Mouse (Mus musculus) T-helper 17 cell (primary cell): ENCODE measurements around the gene Edem1.

ENCODE experiments used
- in situ Hi-C, 2 experiments: fragments of 300-600 bp; cut with MboI, MseI; formaldehyde crosslinking; loops; 1 replicate in 1 of 2; 2 replicates in 1 of 2; pipeline ENCODE4 v1.15.1; 2025; ENCODE audit warnings: high pct_unique_total_duplicates in 2 of 2

Gene Edem1

DNA sequence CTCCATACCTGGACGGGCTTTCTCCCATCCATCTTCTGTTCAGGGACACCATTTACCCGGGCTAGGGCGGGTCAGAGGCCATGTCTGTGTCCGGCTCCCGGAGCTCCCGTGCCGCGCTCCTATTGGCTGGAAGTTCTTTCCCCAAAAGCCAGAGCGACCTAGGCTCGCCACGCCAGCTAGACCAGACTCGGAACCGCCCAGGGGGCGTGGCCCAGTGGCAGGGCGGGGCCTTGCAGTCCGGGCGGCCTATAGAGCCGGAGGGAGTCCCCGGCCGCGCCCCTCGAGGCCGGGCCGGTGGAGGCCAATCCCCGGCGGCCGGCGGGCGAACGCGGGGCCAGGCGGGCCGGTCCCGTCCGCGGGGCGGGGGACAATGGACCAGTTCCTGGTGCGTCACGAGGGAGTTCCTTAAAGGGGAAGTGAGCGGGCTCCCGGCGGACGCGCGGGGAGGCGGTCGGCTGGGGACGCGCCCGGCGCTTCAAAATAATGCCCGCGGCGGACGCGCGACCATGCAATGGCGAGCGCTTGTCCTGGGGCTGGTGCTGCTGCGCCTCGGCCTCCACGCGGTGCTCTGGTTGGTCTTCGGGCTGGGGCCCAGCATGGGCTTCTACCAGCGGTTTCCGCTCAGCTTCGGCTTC, at the start of gene Edem1:
Gene Edem1 (plus strand): TSS at position 408 of the 635 bp plus-strand sequence.
- in situ Hi-C loops, result no loop called here

DNA sequence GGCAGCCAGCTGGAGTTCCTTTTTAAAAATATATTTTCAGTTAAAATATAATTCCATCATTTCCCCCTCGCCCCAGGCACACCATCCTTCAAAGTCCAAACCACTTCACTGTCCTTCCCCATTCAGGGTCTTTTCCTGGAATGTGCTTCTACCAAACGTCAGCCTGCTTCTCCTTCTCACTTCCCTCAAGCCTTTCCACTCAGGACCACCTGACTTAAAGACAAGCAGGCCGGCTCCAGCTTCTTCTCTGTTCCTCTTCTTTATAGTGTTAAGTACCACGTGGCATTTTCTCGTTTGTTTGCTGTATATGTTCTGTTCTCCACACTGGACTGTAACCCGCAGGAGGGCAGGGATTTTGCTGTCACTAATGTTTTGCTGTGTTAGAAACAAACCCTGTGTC, 46.6 kb upstream of the Edem1 start:
- in situ Hi-C loops, result no loop called here

DNA sequence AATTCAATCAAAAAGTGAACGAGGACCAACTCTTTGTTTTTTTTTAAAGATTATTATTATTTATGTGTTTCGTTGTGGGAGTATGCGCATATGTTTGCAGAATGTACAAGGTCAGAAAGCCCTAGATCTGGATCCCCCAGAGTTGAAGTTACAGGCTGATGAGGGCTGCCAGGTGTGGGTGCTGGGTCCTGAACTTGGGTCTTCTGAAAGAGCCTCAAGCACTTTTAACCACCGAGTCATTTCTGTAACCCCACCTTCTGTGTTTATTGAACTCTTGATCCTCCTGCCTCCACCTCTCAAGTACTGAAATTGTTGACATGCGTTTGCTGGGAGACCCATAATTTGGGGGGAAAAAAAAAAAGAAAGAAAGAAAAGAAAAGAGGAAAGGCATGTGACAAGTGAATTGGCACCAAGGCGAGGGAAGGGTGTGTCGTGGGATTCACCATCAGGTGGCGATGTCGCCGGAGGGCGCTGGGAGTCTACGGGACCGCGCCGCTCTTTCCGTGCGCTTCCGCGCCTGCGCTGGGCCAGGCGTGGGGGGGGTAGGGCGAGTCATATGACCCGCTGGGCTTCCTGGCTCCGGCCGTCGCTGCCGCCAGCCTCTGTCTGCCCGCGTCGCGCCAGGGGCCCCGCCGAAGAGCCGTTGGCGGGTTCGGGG, 45.8 kb upstream of the Edem1 start, which contains the start of gene Arl8b:
Gene Arl8b (plus strand): TSS at position 574 of the 658 bp plus-strand sequence.
- in situ Hi-C loops, result no loop called here

DNA sequence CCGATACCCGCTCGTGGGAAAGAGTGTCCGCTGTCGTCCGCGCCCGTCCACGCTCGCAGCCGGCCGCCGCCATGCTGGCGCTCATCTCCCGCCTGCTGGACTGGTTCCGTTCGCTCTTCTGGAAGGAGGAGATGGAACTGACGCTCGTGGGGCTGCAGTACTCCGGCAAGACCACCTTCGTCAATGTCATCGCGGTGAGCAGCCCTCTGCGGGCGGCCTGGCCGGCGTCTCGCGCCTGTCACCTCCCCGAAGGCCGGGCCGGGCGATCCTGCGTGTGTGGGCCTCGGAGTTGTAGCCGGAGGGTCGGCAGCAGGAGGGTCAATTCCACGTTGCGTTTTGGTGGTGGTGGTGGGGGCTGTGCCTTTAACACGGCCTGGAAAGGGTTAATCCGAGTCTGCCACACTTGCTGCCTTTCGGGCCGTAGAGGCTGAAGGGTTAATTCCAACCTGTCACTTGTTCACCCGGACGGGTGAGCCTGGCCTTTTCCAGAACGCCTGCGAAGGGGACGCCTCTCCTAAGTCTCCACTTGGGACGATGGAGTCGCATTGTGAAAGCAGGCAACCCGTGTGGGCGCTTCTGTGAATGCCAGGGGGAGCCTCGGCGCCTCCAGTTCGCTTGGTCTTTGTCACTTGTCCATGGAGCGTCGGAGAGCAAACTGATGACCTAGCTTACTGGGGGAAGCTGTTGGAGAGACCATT, 45.1 kb upstream of the Edem1 start:
- in situ Hi-C loops, result no loop called here

DNA sequence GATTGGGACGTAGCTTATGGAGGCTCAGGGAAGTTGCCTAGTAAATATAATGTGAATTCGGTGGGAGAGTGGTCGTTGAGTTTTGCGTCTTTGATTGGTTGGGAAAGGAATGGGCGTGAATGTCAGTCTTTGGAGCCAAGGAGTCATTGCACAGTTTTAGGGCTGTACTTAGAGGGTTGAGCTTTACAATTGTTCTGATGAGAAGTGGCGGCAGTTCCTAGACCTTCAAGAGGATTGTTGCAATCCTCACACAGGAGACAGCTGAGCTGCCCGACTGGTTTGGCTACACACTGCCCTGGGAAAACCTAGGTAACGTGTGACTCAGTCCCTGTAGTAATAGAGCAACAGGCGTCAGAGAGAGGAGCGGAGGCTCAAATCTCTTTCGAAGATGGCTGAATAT, 44.4 kb upstream of the Edem1 start:
- in situ Hi-C loops, result no loop called here

DNA sequence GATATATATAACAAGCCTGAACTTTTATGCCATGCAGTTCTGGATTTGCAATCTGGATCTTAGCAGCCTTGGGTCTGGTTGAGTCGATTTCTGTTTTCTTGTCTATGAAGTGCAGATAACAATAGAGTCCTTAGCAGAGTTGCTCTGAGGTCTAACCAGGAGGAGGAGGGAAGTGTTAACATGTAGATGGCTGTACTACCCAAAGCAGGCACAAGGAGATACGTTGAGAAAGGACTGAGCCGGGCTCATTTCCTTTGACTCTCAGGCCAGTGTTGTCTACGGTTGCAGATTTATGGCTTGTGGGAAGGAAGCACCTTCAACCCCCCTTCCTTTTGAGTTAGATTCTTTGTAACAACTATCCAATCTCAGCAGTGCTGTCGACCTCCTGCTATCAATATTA, 43.6 kb upstream of the Edem1 start:
- in situ Hi-C loops, result loop anchor here in 1 of 2 experiments (5.0 kb wide), 1 partner anchor 38 kb away; no protein-coding TSS in a partner anchor

DNA sequence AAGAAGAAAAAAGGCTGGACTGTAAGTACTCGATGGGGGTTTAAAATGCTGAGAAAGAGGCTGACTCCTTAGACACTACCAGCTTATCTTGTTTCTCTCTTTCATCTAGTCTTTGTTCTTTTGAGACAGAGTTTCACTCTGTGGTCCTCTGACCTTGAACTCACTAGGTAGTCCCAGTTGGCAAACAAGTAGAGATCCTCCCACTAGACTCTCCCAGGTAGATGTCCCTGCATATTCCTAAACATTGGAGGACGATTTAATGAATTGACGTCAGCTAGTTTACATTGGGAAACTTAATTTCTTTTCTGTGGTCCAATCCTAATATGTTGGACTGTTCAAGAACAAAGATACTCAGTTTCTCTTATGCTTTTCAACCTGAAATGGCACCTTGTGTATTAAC, 42.9 kb upstream of the Edem1 start:
- in situ Hi-C loops, result loop anchor here in 1 of 2 experiments (5.0 kb wide), 1 partner anchor 37 kb away; no protein-coding TSS in a partner anchor

DNA sequence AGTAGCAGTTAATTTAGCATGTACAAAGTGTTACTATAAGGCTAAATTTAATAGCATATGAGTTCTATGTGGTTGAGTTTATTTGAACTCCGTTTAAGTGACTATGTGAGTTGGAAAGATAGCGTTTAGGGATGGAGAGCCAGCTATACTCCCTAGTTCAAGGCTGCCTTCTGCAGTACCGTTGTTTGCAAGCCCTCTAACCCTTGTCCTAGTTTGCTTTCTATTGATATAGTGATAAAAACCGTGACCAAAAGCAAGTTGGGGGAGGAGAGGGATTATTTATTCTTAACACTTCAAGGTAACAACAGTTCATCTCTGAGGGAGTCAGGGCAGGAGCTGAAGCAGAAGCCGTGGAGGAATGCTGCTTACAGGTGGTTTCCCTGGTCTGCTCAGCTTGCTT, 36.9 kb upstream of the Edem1 start:
- in situ Hi-C loops, result no loop called here

DNA sequence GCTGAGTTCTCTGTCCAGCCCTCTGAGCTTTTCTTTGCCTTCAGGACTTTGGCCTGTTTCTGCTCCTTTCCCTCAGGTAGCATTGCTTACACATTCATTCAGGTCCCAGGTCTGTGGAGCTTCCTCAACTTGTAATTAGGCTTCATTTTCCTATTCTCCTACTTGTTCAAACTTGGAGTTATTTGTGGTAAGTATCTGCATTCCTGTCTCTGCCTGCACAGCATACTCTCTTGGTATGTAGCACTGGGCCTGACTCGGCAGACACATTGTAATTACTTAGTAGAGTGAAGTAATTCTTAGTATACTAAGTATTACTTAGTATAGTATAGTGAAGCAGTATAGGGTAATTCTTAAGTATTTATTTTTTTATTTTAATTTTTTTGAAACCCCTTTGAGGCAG, 32.5 kb upstream of the Edem1 start:
- in situ Hi-C loops, result no loop called here

DNA sequence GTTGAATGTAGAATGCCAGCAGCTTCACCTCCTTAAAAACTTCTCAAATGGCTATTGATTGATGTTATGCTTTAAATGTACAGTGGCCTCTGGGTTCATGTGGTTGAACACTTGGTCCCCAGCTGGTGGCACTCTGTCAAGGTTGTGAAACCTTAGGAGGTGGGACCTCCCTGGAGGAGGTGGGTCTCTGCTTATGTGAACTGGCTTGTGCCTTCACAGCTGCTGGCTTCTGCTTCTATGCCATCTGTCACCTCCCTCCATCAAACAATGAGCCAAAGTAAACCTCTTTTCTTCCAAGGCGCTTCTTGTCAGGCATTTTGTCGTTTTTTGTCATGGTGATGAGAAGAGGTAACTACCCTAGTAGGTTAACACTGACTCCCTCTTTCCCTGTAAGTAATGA, 31.7 kb upstream of the Edem1 start:
- in situ Hi-C loops, result no loop called here

DNA sequence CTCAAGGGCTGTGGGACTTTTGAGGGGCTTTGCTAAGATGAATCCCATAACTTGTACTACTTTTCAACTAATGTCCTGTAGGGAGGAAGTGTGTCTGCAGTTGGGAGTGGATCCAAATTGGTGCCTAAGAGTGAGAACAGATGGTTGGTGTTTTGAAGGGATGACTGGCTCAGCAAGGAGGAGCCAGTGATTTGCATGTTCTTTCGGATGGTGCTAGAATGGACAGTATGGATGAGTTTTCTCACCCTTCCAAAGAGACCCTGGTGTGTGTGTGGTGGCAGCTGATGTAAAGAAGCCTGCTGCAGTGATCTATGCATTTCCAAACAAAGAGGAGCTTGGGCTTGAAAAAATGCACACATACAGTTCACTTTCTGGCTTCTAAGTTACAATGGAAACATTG, 23.2 kb upstream of the Edem1 start:
- in situ Hi-C loops, result loop anchor here (10.0 kb wide), 2 partner anchors 500 to 600 kb away; no protein-coding TSS in a partner anchor

DNA sequence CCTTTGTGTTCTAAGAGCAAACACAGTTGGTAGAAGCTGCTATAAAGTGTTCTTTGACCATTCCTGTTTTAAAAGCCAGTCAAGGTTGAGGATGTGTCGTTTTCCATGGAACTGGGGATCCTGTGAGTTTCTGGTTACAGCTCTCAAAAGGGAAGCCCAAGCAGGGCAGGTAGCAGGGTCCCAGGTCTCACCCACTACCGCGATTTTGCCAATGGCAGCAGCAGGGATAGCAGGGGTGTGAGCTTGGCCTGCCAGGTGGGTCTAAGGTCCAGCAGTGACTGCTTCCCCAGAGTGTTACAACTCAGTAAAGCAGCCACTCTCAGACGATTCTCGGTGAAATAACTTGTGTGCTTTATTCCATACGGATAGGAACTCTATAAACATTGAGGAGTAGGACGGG, 22.6 kb upstream of the Edem1 start:
- in situ Hi-C loops, result loop anchor here (10.0 kb wide), 2 partner anchors 499 to 599 kb away; no protein-coding TSS in a partner anchor

DNA sequence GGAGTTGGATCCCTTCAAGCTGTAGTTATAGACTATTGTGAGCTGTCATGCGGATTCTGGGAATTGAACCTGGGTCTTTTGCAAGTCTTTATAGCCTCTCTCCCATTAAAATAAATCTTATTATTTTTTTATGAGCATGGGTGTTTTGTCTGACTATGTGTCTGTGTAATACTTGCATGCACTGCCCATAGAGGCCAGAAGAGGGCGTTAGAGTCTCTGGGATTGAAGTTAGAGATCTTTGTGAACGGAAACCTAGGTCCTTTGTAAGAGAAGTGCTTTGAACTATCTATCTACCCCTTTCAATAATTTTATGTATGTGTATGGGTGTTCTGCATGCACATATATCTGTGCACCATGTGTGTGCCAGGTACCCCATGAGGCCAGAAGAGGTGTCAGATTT, 21.0 kb upstream of the Edem1 start:
- in situ Hi-C loops, result loop anchor here (10.0 kb wide), 2 partner anchors 497 to 597 kb away; no protein-coding TSS in a partner anchor

DNA sequence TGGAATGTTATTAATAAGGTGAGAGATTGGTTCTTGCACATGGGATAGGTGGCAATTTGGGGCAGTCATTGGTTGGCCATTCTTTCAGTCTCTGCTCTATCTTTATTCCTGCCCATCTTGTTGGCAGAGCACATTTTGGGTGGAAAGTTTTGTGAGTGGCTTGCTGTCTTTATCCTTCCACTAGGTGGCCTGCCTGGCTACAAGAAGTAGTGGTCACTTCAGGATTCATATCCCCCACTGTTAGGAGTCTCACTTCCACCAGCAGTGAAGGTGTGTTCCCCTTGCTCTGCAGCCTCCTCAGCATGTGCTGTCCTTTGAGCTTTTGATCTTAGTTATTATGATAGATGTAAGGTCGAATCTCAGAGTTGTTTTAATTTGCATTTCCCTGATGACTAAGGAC, 19.7 kb upstream of the Edem1 start:
- in situ Hi-C loops, result loop anchor here (10.0 kb wide), 2 partner anchors 496 to 596 kb away; no protein-coding TSS in a partner anchor

DNA sequence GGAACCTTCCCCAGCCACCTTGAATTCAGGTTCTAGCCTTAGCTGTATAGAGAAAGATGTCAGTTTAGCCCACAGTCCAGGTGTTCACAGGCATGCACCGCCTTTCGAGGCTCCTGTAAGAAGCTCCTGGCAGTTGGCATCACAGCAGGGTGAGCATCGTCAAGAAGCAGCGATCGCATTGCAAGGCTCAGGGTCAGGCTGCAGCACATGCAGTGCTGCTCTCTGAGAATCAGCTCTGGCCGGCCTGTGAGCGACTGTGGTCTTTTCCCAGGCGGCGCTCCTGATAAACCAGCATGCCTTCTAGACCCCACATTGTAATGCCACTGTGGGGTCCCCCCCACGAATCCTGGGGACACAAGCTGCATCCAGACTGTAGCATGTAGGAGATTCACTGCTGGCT, 18.2 kb upstream of the Edem1 start:
- in situ Hi-C loops, result no loop called here

DNA sequence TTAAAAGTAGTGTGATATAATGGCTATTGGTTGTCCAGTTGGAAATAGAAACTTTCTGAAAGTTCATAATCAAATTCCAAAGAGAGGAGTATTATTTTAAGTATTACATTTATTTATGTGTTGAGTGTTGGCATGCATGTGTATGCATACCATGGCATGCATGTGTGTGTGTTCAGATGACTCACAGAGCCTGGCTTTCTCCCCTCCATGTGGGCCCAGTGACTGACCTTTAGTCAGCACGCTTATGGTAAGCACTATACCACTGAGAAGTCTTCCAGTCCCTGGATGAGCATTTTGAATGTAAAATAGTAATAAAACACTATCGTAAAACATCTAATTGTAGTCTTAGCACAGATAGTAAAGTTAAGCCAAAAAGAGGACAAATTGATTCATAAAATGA, 16.3 kb upstream of the Edem1 start:
- in situ Hi-C loops, result no loop called here

DNA sequence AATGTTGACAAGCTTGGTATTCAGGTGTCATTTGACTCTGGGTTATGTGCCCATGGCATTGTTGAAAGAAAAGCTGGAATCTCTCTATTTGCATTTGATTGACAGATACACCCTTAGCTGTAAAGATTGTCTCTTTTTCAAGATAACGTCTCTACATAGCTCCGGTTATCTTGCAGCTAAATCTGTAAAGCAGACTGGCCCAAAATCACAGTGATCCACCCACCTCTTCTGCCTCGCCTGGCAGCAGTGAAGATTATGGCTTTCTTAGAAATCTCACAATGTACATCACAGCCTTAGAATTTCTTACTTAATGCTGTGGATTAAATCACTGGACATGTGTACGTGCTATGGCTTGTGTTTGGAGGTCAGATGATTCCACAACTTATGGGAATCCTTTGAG, 10.9 kb upstream of the Edem1 start:
- in situ Hi-C loops, result loop anchor here in 1 of 2 experiments (5.0 kb wide), 1 partner anchor 45 kb away; no protein-coding TSS in a partner anchor

DNA sequence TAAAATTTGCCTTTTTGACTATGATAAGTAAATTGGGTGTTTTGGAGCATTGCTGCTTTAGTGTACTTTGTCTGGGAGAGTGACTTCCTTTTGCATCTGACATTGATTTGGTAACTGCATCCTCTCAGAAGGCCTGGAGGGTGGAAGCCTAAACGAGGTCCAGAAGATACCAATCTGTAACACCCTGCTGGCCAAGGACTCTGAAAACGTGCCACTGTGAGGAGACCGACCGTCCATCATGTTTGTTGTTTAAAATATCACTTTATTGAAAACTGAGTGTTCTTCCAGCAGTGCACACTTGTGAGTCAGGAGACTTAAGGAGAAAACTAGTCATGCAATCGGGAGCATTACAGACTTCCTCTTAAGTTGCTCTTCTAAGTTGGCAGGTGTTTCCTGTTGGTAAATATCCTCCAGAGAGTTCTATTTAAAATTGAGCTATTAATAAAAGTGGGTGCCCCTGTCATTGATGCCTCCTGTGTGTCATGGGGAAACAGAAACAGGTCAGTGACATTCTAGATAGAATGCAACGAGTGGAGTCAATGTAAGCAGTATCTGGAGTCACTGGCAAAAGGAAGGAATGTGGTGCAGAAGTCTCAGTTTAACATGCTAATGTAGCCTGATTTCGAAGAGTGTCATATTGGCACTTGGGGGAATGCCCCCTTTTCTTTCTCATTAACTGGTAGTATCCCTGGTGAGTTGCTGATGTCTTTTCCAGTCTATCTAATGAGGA, 3.5 kb upstream of the Edem1 start:
- in situ Hi-C loops, result loop anchor here in 1 of 2 experiments (5.0 kb wide), 1 partner anchor 38 kb away; no protein-coding TSS in a partner anchor

DNA sequence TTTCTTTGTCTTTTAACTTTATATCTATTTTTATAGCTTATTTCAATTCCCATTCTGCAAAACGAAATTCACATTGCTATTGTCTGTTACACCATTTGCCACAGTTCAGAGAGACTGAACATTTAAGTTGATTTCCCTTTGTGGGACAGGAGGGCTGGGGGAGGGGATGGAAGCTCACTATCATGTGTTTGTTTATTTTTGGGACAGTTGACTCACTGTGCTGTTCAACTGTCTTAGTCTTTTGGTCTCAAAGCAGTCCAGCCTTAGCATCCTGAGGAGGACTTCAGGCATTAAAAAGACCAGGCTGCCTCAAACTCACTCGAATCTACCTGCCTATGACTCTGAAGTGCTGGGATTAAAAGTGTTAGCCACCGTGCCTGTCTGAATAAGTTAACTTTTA, 2.4 kb upstream of the Edem1 start:
- in situ Hi-C loops, result no loop called here

DNA sequence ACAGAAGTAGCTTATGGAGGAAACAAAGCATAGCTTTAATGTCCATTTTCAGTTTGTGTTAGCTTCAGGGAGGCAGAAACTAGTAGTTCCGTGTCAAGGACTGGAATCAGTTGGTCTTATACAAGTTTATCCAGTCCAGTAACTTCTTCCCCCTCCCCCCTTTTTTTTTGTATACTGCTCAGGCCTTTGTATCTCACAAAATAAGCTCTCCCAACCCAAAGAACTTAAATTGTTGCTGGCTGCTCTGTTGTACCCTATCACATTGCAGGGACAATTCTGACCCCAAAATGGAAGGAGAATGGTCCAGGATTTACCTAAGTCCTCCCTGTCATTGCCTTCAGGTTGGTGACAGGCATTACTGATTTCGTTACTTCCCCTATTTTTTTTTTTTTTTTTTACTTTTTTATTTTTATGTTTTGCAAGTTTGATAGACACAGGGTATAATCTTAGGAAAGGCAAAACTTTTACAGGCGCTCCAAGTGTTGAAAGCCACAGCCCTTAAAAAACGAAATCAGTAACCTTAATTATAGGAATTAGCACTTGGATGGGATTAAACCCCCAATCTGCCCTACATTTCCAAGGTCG, 1.0 kb upstream of the Edem1 start:
- in situ Hi-C loops, result no loop called here

DNA sequence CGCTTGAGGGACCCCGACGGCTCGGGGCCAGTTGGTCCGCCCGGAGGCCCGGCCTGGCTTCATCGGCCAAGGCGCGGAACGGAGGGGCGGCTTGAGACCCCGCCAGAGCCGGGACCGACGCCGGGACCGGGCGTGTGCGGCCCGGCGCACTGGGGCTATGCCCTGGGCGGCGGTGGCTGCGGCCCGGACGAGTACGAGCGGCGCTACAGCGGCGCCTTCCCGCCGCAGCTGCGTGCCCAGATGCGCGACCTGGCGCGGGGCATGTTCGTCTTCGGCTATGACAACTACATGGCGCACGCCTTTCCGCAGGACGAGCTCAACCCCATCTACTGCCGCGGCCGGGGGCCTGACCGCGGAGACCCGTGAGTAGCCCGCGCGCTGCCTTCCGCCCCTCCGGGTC, 431 bp downstream of the Edem1 start:
- in situ Hi-C loops, result no loop called here
